Mouse (Mus musculus): Measurements from ENCODE around the gene Clstn2. TPM values are rescaled to one million over a fixed set of nuclear protein-coding genes. Genes with fewer than 3 reads are reported as not detected.

The Clstn2 gene
- total and polyA plus RNA-seq, 3 experiments = not detected

GRCm38 (mm10) chr9:97699020-97699419 is 334.0 kb downstream of the Clstn2 start:
- Histone ChIP-seq H3K36me3 (ENCODE audit: control insufficient read depth in 1 of 2, insufficient read depth in 2 of 2, low read length in 2 of 2) (no peaks in the 10 kb centered on the region), H3K9ac (ENCODE audit: control insufficient read depth, low read depth, low read length, poor library complexity, severe bottlenecking) (no peak overlapping the region), H3K4me3 (ENCODE audit: control insufficient read depth in 1 of 2, insufficient read depth in 1 of 2, low read depth in 2 of 2, low read length in 2 of 2) (no peak overlapping the region), H3K27ac (ENCODE audit: control insufficient read depth, low read depth, low read length) (no peak overlapping the region), H3K27me3 (ENCODE audit: control insufficient read depth in 1 of 2, insufficient read depth in 2 of 2, low read length in 2 of 2) (no peaks in the 10 kb centered on the region), H3K4me1 (ENCODE audit: control insufficient read depth in 1 of 2, insufficient read depth in 2 of 2, low read length in 2 of 2) (no peaks in the 10 kb centered on the region), H3K79me2 (ENCODE audit: control insufficient read depth, insufficient read depth, low read length, poor library complexity) (no peaks in the 10 kb centered on the region), H3K9me3 (replicated peaks; ENCODE audit: insufficient read depth, low read length) (no peaks in the 10 kb centered on the region)
- no peak for DNase-seq (ENCODE audit: low read depth, low spot score)
- TF ChIP-seq NELFE (IDR thresholded peaks at IDR 0.05; ENCODE audit: low read depth, low read length) (no peak), POLR2A (IDR thresholded peaks at IDR 0.05; ENCODE audit: control insufficient read depth in 1 of 2, insufficient read depth in 1 of 2, low read depth in 1 of 2, low read length in 2 of 2, poor library complexity in 1 of 2) (no peak), SIN3A (IDR thresholded peaks at IDR 0.05; ENCODE audit: low read length) (no peak)

GRCm38 (mm10) chr9:97698071-97698470 is 334.9 kb downstream of the Clstn2 start:
- H3K36me3 ChIP-seq (ENCODE audit: control insufficient read depth in 1 of 2, insufficient read depth in 2 of 2, low read length in 2 of 2) = no peaks in the 10 kb centered on the region
- TF ChIP-seq E2F4 (IDR thresholded peaks at IDR 0.05; ENCODE audit: borderline replicate concordance, low read depth, low read length) = no peak
- TF ChIP-seq RAD21 (IDR thresholded peaks at IDR 0.05; ENCODE audit: low read depth, low read length) = no peak
- TF ChIP-seq EP300 (IDR thresholded peaks at IDR 0.05; ENCODE audit: low read depth in 1 of 2, low read length in 2 of 2) = no peak
- no peak for TF ChIP-seq CTCF (IDR thresholded peaks at IDR 0.05 in 2 of 3, conservative IDR thresholded peaks at IDR 0.05 in 1 of 3; ENCODE audit: control insufficient read depth in 1 of 3, insufficient read depth in 1 of 3, low read depth in 2 of 3, low read length in 3 of 3, poor library complexity in 1 of 3, severe bottlenecking in 1 of 3)
- no peak for TF ChIP-seq MYC (IDR thresholded peaks at IDR 0.05; ENCODE audit: low read depth, low read length)
- no peak for TF ChIP-seq ZMIZ1 (IDR thresholded peaks at IDR 0.05; ENCODE audit: low read depth, low read length)
- TF ChIP-seq TAL1 (IDR thresholded peaks at IDR 0.05; ENCODE audit: low read length) = no peak
- no peak for TF ChIP-seq ZC3H11A (IDR thresholded peaks at IDR 0.05; ENCODE audit: low read depth, low read length)
- no peak for TF ChIP-seq TBP (IDR thresholded peaks at IDR 0.05; ENCODE audit: low read depth, low read length)
- TF ChIP-seq ETS1 (IDR thresholded peaks at IDR 0.05; ENCODE audit: low read depth, low read length) = no peak
- no peak for TF ChIP-seq USF2 (IDR thresholded peaks at IDR 0.05; ENCODE audit: borderline replicate concordance in 1 of 2, insufficient read depth in 1 of 2, low read depth in 1 of 2, low read length in 2 of 2)
- H3K4me1 ChIP-seq (ENCODE audit: control insufficient read depth in 1 of 2, insufficient read depth in 2 of 2, low read length in 2 of 2) = no peaks in the 10 kb centered on the region
- no peaks in the 10 kb centered on the region for H3K79me2 ChIP-seq (ENCODE audit: control insufficient read depth, insufficient read depth, low read length, poor library complexity)
- no peak overlapping the region for H3K9ac ChIP-seq (ENCODE audit: control insufficient read depth, low read depth, low read length, poor library complexity, severe bottlenecking)
- H3K4me3 ChIP-seq (ENCODE audit: control insufficient read depth in 1 of 2, insufficient read depth in 1 of 2, low read depth in 2 of 2, low read length in 2 of 2) = no peak overlapping the region
- DNase-seq (ENCODE audit: low read depth, low spot score) = no peak
- H3K9me3 ChIP-seq (replicated peaks; ENCODE audit: insufficient read depth, low read length) = no peaks in the 10 kb centered on the region
- no peak overlapping the region for H3K27ac ChIP-seq (ENCODE audit: control insufficient read depth, low read depth, low read length)
- H3K27me3 ChIP-seq (ENCODE audit: control insufficient read depth in 1 of 2, insufficient read depth in 2 of 2, low read length in 2 of 2) = no peaks in the 10 kb centered on the region

GRCm38 (mm10) chr9:97696655-97697235 is 336.2 kb downstream of the Clstn2 start:
- Histone ChIP-seq H3K9me3 (replicated peaks; ENCODE audit: insufficient read depth, low read length) (no peaks in the 10 kb centered on the region), H3K36me3 (ENCODE audit: control insufficient read depth in 1 of 2, insufficient read depth in 2 of 2, low read length in 2 of 2) (no peaks in the 10 kb centered on the region), H3K4me3 (ENCODE audit: control insufficient read depth in 1 of 2, insufficient read depth in 1 of 2, low read depth in 2 of 2, low read length in 2 of 2) (no peak overlapping the region), H3K27ac (ENCODE audit: control insufficient read depth, low read depth, low read length) (no peak overlapping the region), H3K9ac (ENCODE audit: control insufficient read depth, low read depth, low read length, poor library complexity, severe bottlenecking) (no peak overlapping the region), H3K4me1 (ENCODE audit: control insufficient read depth in 1 of 2, insufficient read depth in 2 of 2, low read length in 2 of 2) (no peaks in the 10 kb centered on the region), H3K79me2 (ENCODE audit: control insufficient read depth, insufficient read depth, low read length, poor library complexity) (no peaks in the 10 kb centered on the region), H3K27me3 (ENCODE audit: control insufficient read depth in 1 of 2, insufficient read depth in 2 of 2, low read length in 2 of 2) (no peaks in the 10 kb centered on the region)
- TF ChIP-seq POLR2AphosphoS5 (IDR thresholded peaks at IDR 0.05; ENCODE audit: borderline replicate concordance, low read depth, low read length) (no peak), CHD1 (IDR thresholded peaks at IDR 0.05; ENCODE audit: low read depth, low read length) (no peak), ZMIZ1 (IDR thresholded peaks at IDR 0.05; ENCODE audit: low read depth, low read length) (no peak), TAL1 (IDR thresholded peaks at IDR 0.05; ENCODE audit: low read length) (no peak)
- no peak for DNase-seq (ENCODE audit: low read depth, low spot score)
